Comparison of ENCODE assay signal across 20 mouse cellular contexts in the genomic region with DNA sequence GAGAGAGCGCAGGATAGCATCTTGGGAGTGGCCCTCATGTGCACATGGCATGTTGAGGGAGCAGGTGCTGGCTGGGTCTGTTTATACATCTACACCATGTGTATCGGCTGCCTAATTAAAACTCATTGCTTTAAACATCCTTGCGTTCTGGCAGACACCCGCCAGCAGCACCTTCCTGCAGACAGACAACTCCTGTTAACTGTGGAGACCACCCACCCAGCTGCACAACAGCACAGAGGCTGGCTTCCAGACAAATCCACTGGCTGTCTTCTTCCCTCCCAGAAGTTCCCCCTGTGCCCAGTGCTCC.
DNase-seq lines count a peak whose midpoint lies in the region; ATAC-seq and TF ChIP-seq lines count a peak whose summit lies in the region.
"Had no signal": no experiment of that assay in that cellular context is flagged by ENCODE, and none has a peak within 500 bp of the region (broad histone marks: within the 10 kb centered on the region; RNA-seq: fewer than 3 reads in every experiment).

No protein-coding gene starts in this region.

- H3K36me3 ChIP-seq in intestine, embryonic 14.5 days (ENCODE audit: control insufficient read depth, insufficient read depth, low read length), result no peaks in the 10 kb centered on the region
- no peaks in the 10 kb centered on the region for H3K36me3 ChIP-seq in intestine, postnatal 0 days (ENCODE audit: control insufficient read depth, insufficient read depth)
- H3K36me3 ChIP-seq in neural tube, embryonic 14.5 days (ENCODE audit: control insufficient read depth, insufficient read depth, low read length), result no peaks in the 10 kb centered on the region
- H3K36me3 ChIP-seq in forebrain, embryonic 16.5 days (ENCODE audit: control insufficient read depth, insufficient read depth), result no peaks in the 10 kb centered on the region
- H3K36me3 ChIP-seq in limb, embryonic 14.5 days (ENCODE audit: control insufficient read depth, insufficient read depth, low read length), result no peaks in the 10 kb centered on the region
- H3K36me3 ChIP-seq in kidney, embryonic 14.5 days (ENCODE audit: control insufficient read depth, insufficient read depth, low read length), result no peaks in the 10 kb centered on the region
- H3K36me3 ChIP-seq: limb, embryonic 12.5 days; midbrain, embryonic 13.5 days had no signal

- no peak for TF ChIP-seq POLR2A in limb, embryonic 14.5 days (IDR thresholded peaks at IDR 0.05; ENCODE audit: borderline replicate concordance, extremely low read depth, insufficient read depth, insufficient read length)

- no peak for ATAC-seq in intestine, embryonic 14.5 days (replicated peaks; ENCODE audit: low FRiP score, low TSS enrichment, low read depth)
- ATAC-seq in intestine, postnatal 0 days, result no peak
- peak; percentile 19; the same call in 1 of the 2 replicates for ATAC-seq in neural tube, embryonic 14.5 days (ENCODE audit: low read depth)
- peak; percentile 59 for ATAC-seq in forebrain, embryonic 16.5 days
- 0 out of 2 replicates have a peak, but pooled peaks have one; percentile 8 for ATAC-seq in limb, embryonic 14.5 days (ENCODE audit: low FRiP score, low read depth)
- no peak for ATAC-seq in kidney, embryonic 14.5 days (ENCODE audit: low FRiP score, low TSS enrichment)
- ATAC-seq: CD4-positive, CD25-positive, alpha-beta regulatory T cell, adult 4 months; midbrain, embryonic 13.5 days had no signal

- 33% methylated on average over 4 of the region's 4 CpGs for WGBS in intestine, embryonic 14.5 days
- WGBS in intestine, postnatal 0 days, result 64% methylated on average over 4 of the region's 4 CpGs
- 25% methylated on average over 4 of the region's 4 CpGs for WGBS in neural tube, embryonic 14.5 days
- 30% methylated on average over 4 of the region's 4 CpGs for WGBS in forebrain, embryonic 16.5 days
- WGBS in limb, embryonic 14.5 days, result 24% methylated on average over 4 of the region's 4 CpGs
- 75% methylated on average over 4 of the region's 4 CpGs for WGBS in kidney, embryonic 14.5 days

- H3K9ac ChIP-seq in intestine, embryonic 14.5 days (ENCODE audit: low read length), result no peak overlapping the region
- H3K9ac ChIP-seq in intestine, postnatal 0 days (ENCODE audit: low read depth, low read length), result no peak overlapping the region
- H3K9ac ChIP-seq in neural tube, embryonic 14.5 days (replicated peaks; ENCODE audit: low read depth, low read length), result no peak overlapping the region
- no peak overlapping the region for H3K9ac ChIP-seq in forebrain, embryonic 16.5 days (replicated peaks; ENCODE audit: low read depth, low read length)
- H3K9ac ChIP-seq in limb, embryonic 14.5 days (ENCODE audit: low read depth, low read length, severe bottlenecking), result no peak overlapping the region
- no peak overlapping the region for H3K9ac ChIP-seq in kidney, embryonic 14.5 days (ENCODE audit: low read depth, low read length)
- H3K9ac ChIP-seq: limb, embryonic 12.5 days; midbrain, embryonic 13.5 days had no signal

- H3K9me3 ChIP-seq in intestine, embryonic 14.5 days (ENCODE audit: control insufficient read depth, low read length), result no peaks in the 10 kb centered on the region
- no peaks in the 10 kb centered on the region for H3K9me3 ChIP-seq in intestine, postnatal 0 days (ENCODE audit: control insufficient read depth)
- H3K9me3 ChIP-seq in neural tube, embryonic 14.5 days (ENCODE audit: control insufficient read depth, low read length), result no peaks in the 10 kb centered on the region
- H3K9me3 ChIP-seq in forebrain, embryonic 16.5 days (ENCODE audit: control insufficient read depth, low read length), result no peaks in the 10 kb centered on the region
- H3K9me3 ChIP-seq in limb, embryonic 14.5 days (ENCODE audit: control insufficient read depth, low read length), result no peaks in the 10 kb centered on the region
- H3K9me3 ChIP-seq in kidney, embryonic 14.5 days (ENCODE audit: control insufficient read depth, low read length), result no peaks in the 10 kb centered on the region
- H3K9me3 ChIP-seq: limb, embryonic 12.5 days; midbrain, embryonic 13.5 days had no signal

- peaks cover 50% of the 10 kb centered on the region for H3K4me1 ChIP-seq in intestine, embryonic 14.5 days (replicated peaks; ENCODE audit: control insufficient read depth, insufficient read depth, low read length)
- H3K4me1 ChIP-seq in intestine, postnatal 0 days (replicated peaks; ENCODE audit: control insufficient read depth, insufficient read depth, low read length), result no peaks in the 10 kb centered on the region
- H3K4me1 ChIP-seq in neural tube, embryonic 14.5 days (ENCODE audit: control insufficient read depth, insufficient read depth, low read length), result peaks cover 18% of the 10 kb centered on the region
- H3K4me1 ChIP-seq in forebrain, embryonic 16.5 days (replicated peaks; ENCODE audit: control insufficient read depth, insufficient read depth, low read length), result peaks cover 27% of the 10 kb centered on the region
- H3K4me1 ChIP-seq in limb, embryonic 14.5 days (ENCODE audit: control insufficient read depth, insufficient read depth, low read length), result peaks cover 29% of the 10 kb centered on the region
- H3K4me1 ChIP-seq in kidney, embryonic 14.5 days (ENCODE audit: control insufficient read depth, insufficient read depth, low read length), result peaks cover 29% of the 10 kb centered on the region

- no peaks in the 10 kb centered on the region for H3K27me3 ChIP-seq in intestine, embryonic 14.5 days (replicated peaks; ENCODE audit: control insufficient read depth, insufficient read depth, low read length)
- H3K27me3 ChIP-seq in intestine, postnatal 0 days (replicated peaks; ENCODE audit: control insufficient read depth, insufficient read depth, low read length), result no peaks in the 10 kb centered on the region
- H3K27me3 ChIP-seq in neural tube, embryonic 14.5 days (ENCODE audit: control insufficient read depth, insufficient read depth, low read length), result no peaks in the 10 kb centered on the region
- no peaks in the 10 kb centered on the region for H3K27me3 ChIP-seq in forebrain, embryonic 16.5 days (replicated peaks; ENCODE audit: control insufficient read depth, insufficient read depth, low read length)
- no peaks in the 10 kb centered on the region for H3K27me3 ChIP-seq in limb, embryonic 14.5 days (ENCODE audit: control insufficient read depth, insufficient read depth, low read length)
- no peaks in the 10 kb centered on the region for H3K27me3 ChIP-seq in kidney, embryonic 14.5 days (ENCODE audit: control insufficient read depth, insufficient read depth, low read length)
- H3K27me3 ChIP-seq: limb, embryonic 12.5 days; midbrain, embryonic 13.5 days had no signal

- TF ChIP-seq CTCF in intestine, postnatal 0 days (IDR thresholded peaks at IDR 0.05; ENCODE audit: low read depth), result no peak

- peak overlapping the region; percentile 47 for H3K27ac ChIP-seq in intestine, embryonic 14.5 days (ENCODE audit: low read depth)
- no peak overlapping the region for H3K27ac ChIP-seq in intestine, postnatal 0 days (ENCODE audit: low read depth, low read length)
- no peak overlapping the region for H3K27ac ChIP-seq in neural tube, embryonic 14.5 days (ENCODE audit: low read depth, low read length)
- no peak overlapping the region for H3K27ac ChIP-seq in forebrain, embryonic 16.5 days (ENCODE audit: low read length)
- H3K27ac ChIP-seq in limb, embryonic 14.5 days (replicated peaks; ENCODE audit: low read depth, low read length), result no peak overlapping the region
- H3K27ac ChIP-seq in kidney, embryonic 14.5 days (ENCODE audit: low read depth, low read length), result no peak overlapping the region
- H3K27ac ChIP-seq: heart, adult 2 months; limb, embryonic 12.5 days; midbrain, embryonic 13.5 days had no signal

- H3K4me3 ChIP-seq in intestine, embryonic 14.5 days (ENCODE audit: low read depth, low read length), result no peak overlapping the region
- no peak overlapping the region for H3K4me3 ChIP-seq in intestine, postnatal 0 days (ENCODE audit: low read depth, low read length)
- H3K4me3 ChIP-seq in neural tube, embryonic 14.5 days (ENCODE audit: low read depth, low read length), result no peak overlapping the region
- H3K4me3 ChIP-seq in forebrain, embryonic 16.5 days (replicated peaks; ENCODE audit: low read length), result no peak overlapping the region
- H3K4me3 ChIP-seq in limb, embryonic 14.5 days (replicated peaks; ENCODE audit: low read length), result no peak overlapping the region
- H3K4me3 ChIP-seq in kidney, embryonic 14.5 days (ENCODE audit: low read length), result no peak overlapping the region
- H3K4me3 ChIP-seq: heart, adult 2 months; limb, embryonic 12.5 days; midbrain, embryonic 13.5 days had no signal

- H3K4me2 ChIP-seq in intestine, embryonic 14.5 days (ENCODE audit: low read length), result no peak overlapping the region
- H3K4me2 ChIP-seq in intestine, postnatal 0 days (replicated peaks; ENCODE audit: low read depth), result no peak overlapping the region
- no peak overlapping the region for H3K4me2 ChIP-seq in neural tube, embryonic 14.5 days (ENCODE audit: low read depth, low read length)
- H3K4me2 ChIP-seq in forebrain, embryonic 16.5 days (ENCODE audit: low read length), result no peak overlapping the region
- no peak overlapping the region for H3K4me2 ChIP-seq in limb, embryonic 14.5 days (replicated peaks; ENCODE audit: low read depth, low read length, severe bottlenecking)
- no peak overlapping the region for H3K4me2 ChIP-seq in kidney, embryonic 14.5 days (replicated peaks; ENCODE audit: low read depth, low read length)
- H3K4me2 ChIP-seq: limb, embryonic 12.5 days; midbrain, embryonic 13.5 days had no signal

- DNase-seq in intestine, embryonic 14.5 days (ENCODE audit: low spot score), result no peak
- no peak for DNase-seq in neural tube, embryonic 10.5 days (ENCODE audit: extremely low spot score, low spot score)
- DNase-seq in limb, embryonic 14.5 days (ENCODE audit: low spot score), result no peak
- DNase-seq in layer of hippocampus, adult 8-10 months (ENCODE audit: low spot score in 2 of 2), result no peak
- DNase-seq: adrenal gland, postnatal 10 days; embryo, embryonic 11 days; heart, adult 2 months; heart, postnatal 14 days; kidney, adult 11 months; kidney, postnatal 36 days; layer of hippocampus, postnatal 36 days; lung, postnatal 4 days; right cerebral cortex, adult 18-20 months had no signal

Comparison
In these comparisons a context has a peak if more than half of its experiments do, and no peak if none do; other contexts are left out.
1. ATAC-seq: peak in neural tube, embryonic 14.5 days (single experiment), forebrain, embryonic 16.5 days (single experiment) and limb, embryonic 14.5 days (single experiment); none in intestine, embryonic 14.5 days (single experiment), intestine, postnatal 0 days (single experiment) and kidney, embryonic 14.5 days (single experiment).